Mouse (Mus musculus): Measurements from ENCODE around the gene Zcwpw1. TPM values are rescaled to one million over a fixed set of nuclear protein-coding genes. Genes with fewer than 3 reads are reported as not detected.

Zcwpw1 gene
- polyA plus RNA-seq, 1 experiment from 2014 or later = 14.4 TPM

DNA sequence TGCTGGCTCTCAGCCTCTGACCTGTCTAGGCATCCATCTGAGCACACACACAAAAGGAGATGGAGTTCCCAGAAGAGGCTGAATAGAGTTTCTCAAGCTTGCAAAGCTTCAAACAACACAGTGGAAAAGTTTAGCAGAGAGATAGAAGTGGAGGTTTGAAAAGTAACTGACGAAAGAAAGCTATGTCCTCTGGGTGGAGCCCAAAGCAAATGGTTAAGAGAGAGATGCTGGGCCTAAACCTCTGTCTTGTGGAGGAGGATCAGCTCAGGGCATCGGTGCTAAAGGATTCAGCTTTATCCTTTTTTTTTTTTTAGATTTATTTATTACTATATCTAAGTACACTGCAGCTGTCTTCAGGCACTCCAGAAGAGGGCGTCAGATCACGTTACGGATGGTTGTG lies 20.7 kb downstream of the Zcwpw1 start:
- H3K4me1 ChIP-seq (replicated peaks; ENCODE audit: control insufficient read depth, insufficient read depth, low read length) = no peaks in the 10 kb centered on the region
- no peak overlapping the region for H3K27ac ChIP-seq (ENCODE audit: low read depth)
- H3K4me3 ChIP-seq (ENCODE audit: low read depth, low read length) = no peak overlapping the region
- no peaks in the 10 kb centered on the region for H3K27me3 ChIP-seq (replicated peaks; ENCODE audit: control insufficient read depth, insufficient read depth, low read length)
- H3K9ac ChIP-seq (ENCODE audit: low read length) = no peak overlapping the region
- DNase-seq (ENCODE audit: low spot score) (no peak), ATAC-seq (replicated peaks; ENCODE audit: low FRiP score, low TSS enrichment, low read depth) (no peak)
- WGBS = 94% methylated on average over 5 of the region's 5 CpGs
- no peaks in the 10 kb centered on the region for H3K36me3 ChIP-seq (ENCODE audit: control insufficient read depth, insufficient read depth, low read length)
- no peak overlapping the region for H3K4me2 ChIP-seq (ENCODE audit: low read length)
- H3K9me3 ChIP-seq (ENCODE audit: control insufficient read depth, low read length) = no peaks in the 10 kb centered on the region

GRCm38 (mm10) chr5:137817466-137818222 lies 30.0 kb downstream of the Zcwpw1 start:
- 70% methylated on average over 4 of the region's 4 CpGs for WGBS
- DNase-seq (ENCODE audit: low spot score) = no peak
- no peak overlapping the region for H3K4me2 ChIP-seq (ENCODE audit: low read length)

DNA sequence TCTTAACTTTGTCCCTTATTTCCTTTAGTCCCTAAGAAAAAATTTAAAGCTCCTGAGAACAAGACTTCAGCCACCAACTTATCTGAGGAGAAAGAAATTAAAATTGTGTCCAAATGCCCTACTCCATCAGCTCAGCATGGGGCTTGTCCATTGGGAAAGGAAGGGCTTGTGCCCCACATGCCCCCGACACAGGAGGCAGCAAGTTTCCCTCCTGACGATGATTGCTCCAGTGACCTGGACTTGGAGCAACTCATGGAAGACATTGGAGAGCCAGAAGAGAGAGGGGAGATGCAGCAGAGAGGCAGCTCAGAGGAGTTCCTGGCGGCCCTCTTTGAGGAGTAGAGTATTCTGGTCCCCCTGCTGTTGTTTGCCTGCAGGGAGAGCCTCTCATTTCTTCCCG lies 34.5 kb downstream of the Zcwpw1 start:
- ATAC-seq (replicated peaks; ENCODE audit: low FRiP score, low TSS enrichment, low read depth) = no peak
- Histone ChIP-seq H3K4me3 (ENCODE audit: low read depth, low read length) (no peak overlapping the region), H3K9ac (ENCODE audit: low read length) (no peak overlapping the region), H3K27me3 (replicated peaks; ENCODE audit: control insufficient read depth, insufficient read depth, low read length) (no peaks in the 10 kb centered on the region), H3K36me3 (ENCODE audit: control insufficient read depth, insufficient read depth, low read length) (no peaks in the 10 kb centered on the region), H3K9me3 (ENCODE audit: control insufficient read depth, low read length) (no peaks in the 10 kb centered on the region), H3K4me2 (ENCODE audit: low read length) (no peak overlapping the region), H3K27ac (ENCODE audit: low read depth) (no peak overlapping the region), H3K4me1 (replicated peaks; ENCODE audit: control insufficient read depth, insufficient read depth, low read length) (no peaks in the 10 kb centered on the region)
- no peak for DNase-seq (ENCODE audit: low spot score)
- WGBS = 63% methylated on average over 4 of the region's 4 CpGs

More at GRCm38 (mm10) chr5:137817466-137818222, 30.0 kb downstream of the Zcwpw1 start:
- no peak for ATAC-seq (replicated peaks; ENCODE audit: low FRiP score, low TSS enrichment, low read depth)
- no peaks in the 10 kb centered on the region for H3K9me3 ChIP-seq (ENCODE audit: control insufficient read depth, low read length)
- H3K27me3 ChIP-seq (replicated peaks; ENCODE audit: control insufficient read depth, insufficient read depth, low read length) = no peaks in the 10 kb centered on the region
- no peak overlapping the region for H3K9ac ChIP-seq (ENCODE audit: low read length)
- no peaks in the 10 kb centered on the region for H3K4me1 ChIP-seq (replicated peaks; ENCODE audit: control insufficient read depth, insufficient read depth, low read length)
- H3K4me3 ChIP-seq (ENCODE audit: low read depth, low read length) = no peak overlapping the region
- no peak overlapping the region for H3K27ac ChIP-seq (ENCODE audit: low read depth)
- H3K36me3 ChIP-seq (ENCODE audit: control insufficient read depth, insufficient read depth, low read length) = no peaks in the 10 kb centered on the region

DNA sequence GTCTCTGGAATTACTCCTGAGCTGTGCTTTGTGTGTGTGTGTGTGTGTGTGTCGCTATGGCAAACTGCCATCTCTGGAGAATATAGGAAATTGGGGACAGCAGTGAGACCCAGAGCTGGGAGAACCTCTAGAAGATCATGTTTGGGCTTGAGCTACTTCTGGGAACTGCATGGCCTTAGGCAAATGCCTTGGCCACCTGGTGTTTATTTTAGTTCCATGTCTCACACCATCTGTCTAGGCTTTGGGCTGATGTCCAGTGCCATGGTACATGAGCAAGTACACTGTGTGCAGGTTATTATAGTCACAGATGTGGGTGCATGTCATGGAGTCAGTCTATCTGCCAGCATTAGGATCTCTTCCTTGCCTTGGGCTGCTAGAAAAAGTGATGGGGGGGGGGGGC lies 35.0 kb downstream of the Zcwpw1 start:
- Histone ChIP-seq H3K27me3 (replicated peaks; ENCODE audit: control insufficient read depth, insufficient read depth, low read length) (no peaks in the 10 kb centered on the region), H3K9me3 (ENCODE audit: control insufficient read depth, low read length) (no peaks in the 10 kb centered on the region), H3K9ac (ENCODE audit: low read length) (no peak overlapping the region), H3K4me2 (ENCODE audit: low read length) (no peak overlapping the region), H3K4me1 (replicated peaks; ENCODE audit: control insufficient read depth, insufficient read depth, low read length) (no peaks in the 10 kb centered on the region), H3K27ac (ENCODE audit: low read depth) (no peak overlapping the region), H3K4me3 (ENCODE audit: low read depth, low read length) (no peak overlapping the region), H3K36me3 (ENCODE audit: control insufficient read depth, insufficient read depth, low read length) (no peaks in the 10 kb centered on the region)
- ATAC-seq (replicated peaks; ENCODE audit: low FRiP score, low TSS enrichment, low read depth) (no peak), DNase-seq (ENCODE audit: low spot score) (no peak)
- 82% methylated on average over 1 of the region's 1 CpGs for WGBS

- Histone ChIP-seq H3K36me3 (ENCODE audit: control insufficient read depth, insufficient read depth, low read length) (no peaks in the 10 kb centered on the region), H3K4me1 (replicated peaks; ENCODE audit: control insufficient read depth, insufficient read depth, low read length) (no peaks in the 10 kb centered on the region), H3K27me3 (replicated peaks; ENCODE audit: control insufficient read depth, insufficient read depth, low read length) (no peaks in the 10 kb centered on the region), H3K9me3 (ENCODE audit: control insufficient read depth, low read length) (no peaks in the 10 kb centered on the region), H3K9ac (ENCODE audit: low read length) (no peak overlapping the region), H3K27ac (ENCODE audit: low read depth) (no peak overlapping the region), H3K4me2 (ENCODE audit: low read length) (no peak overlapping the region), H3K4me3 (ENCODE audit: low read depth, low read length) (no peak overlapping the region)
- 88% methylated on average over 6 of the region's 6 CpGs for WGBS
- ATAC-seq (replicated peaks; ENCODE audit: low FRiP score, low TSS enrichment, low read depth) (no peak), DNase-seq (ENCODE audit: low spot score) (no peak)
Observed at GRCm38 (mm10) chr5:137823455-137824045, 36.0 kb downstream of the Zcwpw1 start.

DNA sequence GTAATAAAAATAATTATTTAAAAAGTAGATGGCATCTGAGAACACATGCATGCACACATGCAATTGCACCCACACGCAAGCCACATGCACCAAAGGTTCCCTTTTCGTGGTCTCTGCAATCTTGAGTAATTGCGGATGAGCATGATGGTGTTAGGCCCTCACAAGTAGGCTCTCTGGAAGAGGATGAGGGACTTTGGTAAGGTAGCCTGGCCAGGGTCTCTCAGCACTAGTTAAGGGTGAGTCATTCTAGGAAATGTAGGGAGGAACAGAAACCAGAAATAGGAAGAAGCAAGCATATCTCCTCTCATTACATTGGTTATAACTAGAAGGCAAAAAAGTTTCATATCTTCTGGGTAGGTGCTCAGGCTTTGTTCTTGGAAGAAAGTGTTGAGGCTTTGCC lies 37.4 kb downstream of the Zcwpw1 start:
- H3K36me3 ChIP-seq (ENCODE audit: control insufficient read depth, insufficient read depth, low read length) = no peaks in the 10 kb centered on the region
- H3K27ac ChIP-seq (ENCODE audit: low read depth) = no peak overlapping the region
- no peak overlapping the region for H3K4me2 ChIP-seq (ENCODE audit: low read length)
- H3K9ac ChIP-seq (ENCODE audit: low read length) = no peak overlapping the region
- H3K27me3 ChIP-seq (replicated peaks; ENCODE audit: control insufficient read depth, insufficient read depth, low read length) = no peaks in the 10 kb centered on the region
- no peaks in the 10 kb centered on the region for H3K9me3 ChIP-seq (ENCODE audit: control insufficient read depth, low read length)
- no peak overlapping the region for H3K4me3 ChIP-seq (ENCODE audit: low read depth, low read length)
- no peak for DNase-seq (ENCODE audit: low spot score)
- H3K4me1 ChIP-seq (replicated peaks; ENCODE audit: control insufficient read depth, insufficient read depth, low read length) = no peaks in the 10 kb centered on the region
- 91% methylated on average over 3 of the region's 3 CpGs for WGBS
- no peak for ATAC-seq (replicated peaks; ENCODE audit: low FRiP score, low TSS enrichment, low read depth)

DNA sequence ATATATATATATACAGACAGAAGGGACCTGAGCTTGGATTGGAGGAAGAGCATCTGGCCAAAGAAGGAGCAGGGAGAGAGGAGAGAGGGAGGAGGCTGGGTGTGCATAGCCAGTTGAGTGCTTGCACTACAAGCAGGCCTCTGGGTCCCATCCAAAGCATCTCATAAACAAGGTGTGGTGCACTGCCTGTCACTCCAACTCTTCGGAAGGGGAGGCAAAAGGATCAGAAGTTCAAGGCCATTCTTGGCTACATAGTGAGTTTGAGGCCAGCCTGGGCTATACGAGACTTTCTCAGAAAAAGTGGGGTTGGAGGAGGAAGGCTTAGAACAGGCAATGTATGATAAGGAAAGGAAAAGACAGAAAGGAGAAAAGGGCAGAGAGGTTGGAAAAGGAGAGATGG lies 38.4 kb downstream of the Zcwpw1 start:
- DNase-seq (ENCODE audit: low spot score) (no peak), ATAC-seq (replicated peaks; ENCODE audit: low FRiP score, low TSS enrichment, low read depth) (no peak)
- Histone ChIP-seq H3K4me3 (ENCODE audit: low read depth, low read length) (no peak overlapping the region), H3K4me1 (replicated peaks; ENCODE audit: control insufficient read depth, insufficient read depth, low read length) (no peaks in the 10 kb centered on the region), H3K9me3 (ENCODE audit: control insufficient read depth, low read length) (no peaks in the 10 kb centered on the region), H3K27me3 (replicated peaks; ENCODE audit: control insufficient read depth, insufficient read depth, low read length) (no peaks in the 10 kb centered on the region), H3K27ac (ENCODE audit: low read depth) (no peak overlapping the region), H3K4me2 (ENCODE audit: low read length) (no peak overlapping the region), H3K36me3 (ENCODE audit: control insufficient read depth, insufficient read depth, low read length) (no peaks in the 10 kb centered on the region), H3K9ac (ENCODE audit: low read length) (no peak overlapping the region)
- WGBS = 79% methylated on average over 2 of the region's 2 CpGs

DNA sequence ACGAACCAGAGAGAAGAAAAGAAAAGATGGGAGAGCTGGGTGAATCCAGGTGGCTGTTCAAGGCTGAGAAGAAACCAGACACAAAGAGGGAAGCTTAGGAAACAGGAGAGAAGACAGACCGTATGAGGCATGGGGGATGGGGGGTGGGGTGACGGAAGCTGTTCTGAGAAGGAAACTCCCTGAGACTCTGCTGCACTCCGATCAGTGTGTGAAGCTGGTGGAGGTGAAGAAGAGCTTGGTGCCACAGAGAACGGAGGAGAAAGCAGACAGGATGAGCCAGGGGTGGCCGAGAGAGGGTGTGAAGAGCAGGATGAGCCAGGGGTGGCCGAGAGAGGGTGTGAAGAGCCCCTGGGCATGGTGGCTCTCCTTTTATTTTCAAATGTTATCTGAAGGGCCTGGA lies 38.8 kb downstream of the Zcwpw1 start:
- no peaks in the 10 kb centered on the region for H3K4me1 ChIP-seq (replicated peaks; ENCODE audit: control insufficient read depth, insufficient read depth, low read length)
- H3K27me3 ChIP-seq (replicated peaks; ENCODE audit: control insufficient read depth, insufficient read depth, low read length) = no peaks in the 10 kb centered on the region
- no peaks in the 10 kb centered on the region for H3K36me3 ChIP-seq (ENCODE audit: control insufficient read depth, insufficient read depth, low read length)
- no peak overlapping the region for H3K4me3 ChIP-seq (ENCODE audit: low read depth, low read length)
- DNase-seq (ENCODE audit: low spot score) = no peak
- 47% methylated on average over 7 of the region's 7 CpGs for WGBS
- no peak overlapping the region for H3K27ac ChIP-seq (ENCODE audit: low read depth)
- H3K4me2 ChIP-seq (ENCODE audit: low read length) = no peak overlapping the region
- H3K9me3 ChIP-seq (ENCODE audit: control insufficient read depth, low read length) = no peaks in the 10 kb centered on the region
- no peak for ATAC-seq (replicated peaks; ENCODE audit: low FRiP score, low TSS enrichment, low read depth)
- no peak overlapping the region for H3K9ac ChIP-seq (ENCODE audit: low read length)

GRCm38 (mm10) chr5:137828694-137829093 lies 41.1 kb downstream of the Zcwpw1 start:
- Histone ChIP-seq H3K9me3 (ENCODE audit: control insufficient read depth, low read length) (no peaks in the 10 kb centered on the region), H3K27me3 (replicated peaks; ENCODE audit: control insufficient read depth, insufficient read depth, low read length) (no peaks in the 10 kb centered on the region), H3K9ac (ENCODE audit: low read length) (no peak overlapping the region), H3K27ac (ENCODE audit: low read depth) (no peak overlapping the region), H3K4me1 (replicated peaks; ENCODE audit: control insufficient read depth, insufficient read depth, low read length) (no peaks in the 10 kb centered on the region), H3K4me2 (ENCODE audit: low read length) (no peak overlapping the region), H3K36me3 (ENCODE audit: control insufficient read depth, insufficient read depth, low read length) (no peaks in the 10 kb centered on the region), H3K4me3 (ENCODE audit: low read depth, low read length) (no peak overlapping the region)
- 82% methylated on average over 6 of the region's 6 CpGs for WGBS
- ATAC-seq (replicated peaks; ENCODE audit: low FRiP score, low TSS enrichment, low read depth) (no peak), DNase-seq (ENCODE audit: low spot score) (no peak)
